Mouse (Mus musculus): ENCODE results near the gene Kif26b.

GRCm38 (mm10) chr1:178792726-178793125 lies 263.8 kb downstream of the Kif26b start:
- TF ChIP-seq CTCF (IDR thresholded peaks at IDR 0.05) = no peak
- no peak for TF ChIP-seq POLR2A (IDR thresholded peaks at IDR 0.05; ENCODE audit: insufficient read depth, low read depth, low read length)
- TF ChIP-seq EP300 (IDR thresholded peaks at IDR 0.05; ENCODE audit: insufficient read depth, low read depth, low read length) = no peak
